Mouse (Mus musculus) limb, embryonic 14.5 days (tissue): Measurements from ENCODE around the gene Kcnq2. TPM values are rescaled to one million over a fixed set of nuclear protein-coding genes. Genes with fewer than 3 reads are reported as not detected.

Experiments
- ATAC-seq: fragments of 200-750 bp; cut with Nextera tagmentation; 2 replicates; pipeline ENCODE4 v1.8.0; 2017; ENCODE audit warnings: low read depth, moderate number of reproducible peaks, moderate TSS enrichment; ENCODE audit not compliant: low FRiP score
- DNase-seq: peaks from one replicate; pipeline ENCODE4 v3.0.0-alpha.2; 2015; ENCODE audit warnings: low spot score
- H3K27ac ChIP-seq: fragments of 300-500 bp; sonication (generic); replicated peaks from 2 replicates; pipeline ENCODE4 v1.5.1; 2014; ENCODE audit warnings: low read depth, mild to moderate bottlenecking, low read length, moderate library complexity, mixed read lengths
- H3K27me3 ChIP-seq: fragments of 300-500 bp; sonication (generic); 2 replicates; pipeline ENCODE4 v1.6.1; 2014; ENCODE audit warnings: low read length, mixed read lengths; ENCODE audit not compliant: control insufficient read depth, insufficient read depth
- H3K36me3 ChIP-seq: fragments of 300-500 bp; sonication (generic); 2 replicates; pipeline ENCODE4 v1.6.1; 2014; ENCODE audit warnings: mild to moderate bottlenecking, low read length, moderate library complexity, mixed read lengths; ENCODE audit not compliant: control insufficient read depth, insufficient read depth
- H3K4me1 ChIP-seq: fragments of 300-500 bp; sonication (generic); 2 replicates; pipeline ENCODE4 v1.6.1; 2014; ENCODE audit warnings: antibody characterized with exemption, low read length, mixed read lengths; ENCODE audit not compliant: control insufficient read depth, insufficient read depth
- H3K4me2 ChIP-seq: fragments of 300-500 bp; sonication (generic); replicated peaks from 2 replicates; pipeline ENCODE4 v1.6.1; 2014; ENCODE audit warnings: low read depth, mild to moderate bottlenecking, low read length, moderate library complexity; ENCODE audit not compliant: severe bottlenecking
- H3K4me3 ChIP-seq: fragments of 300-500 bp; sonication (generic); replicated peaks from 2 replicates; pipeline ENCODE4 v1.5.1; 2014; ENCODE audit warnings: low read length
- H3K9ac ChIP-seq: fragments of 300-500 bp; sonication (generic); 2 replicates; pipeline ENCODE4 v1.6.1; 2014; ENCODE audit warnings: mild to moderate bottlenecking, low read depth, low read length, moderate library complexity; ENCODE audit not compliant: severe bottlenecking
- H3K9me3 ChIP-seq: fragments of 300-500 bp; sonication (generic); 2 replicates; pipeline ENCODE4 v1.6.1; 2016; ENCODE audit warnings: low read length; ENCODE audit not compliant: control insufficient read depth
- POLR2A ChIP-seq: fragments of 200-500 bp; IDR thresholded peaks from 2 replicates; pipeline ENCODE4 v1.8.0; 2012; ENCODE audit warnings: inconsistent platforms, mild to moderate bottlenecking, moderate library complexity, borderline replicate concordance; ENCODE audit not compliant: insufficient read depth, insufficient read length; ENCODE audit errors: extremely low read depth
- WGBS: fragments of 180-500 bp; shearing (Covaris S2); extraction: QIAGEN DNeasy Blood & Tissue Kit; methylation state at CpG from one replicate; pipeline ENCODE4 v1.1.7; 2014; 5-methylcytosine and 5-hydroxymethylcytosine counted together
- polyA plus RNA-seq, 2 experiments: library from polyadenylated mRNA; depleted of rRNA in 1 of 2; stranded (reverse) in 1 of 2; unstranded in 1 of 2; fragments of >200 nt; fragmentation: Nextera tagmentation in 1 of 2; extraction: Ambion mirVana in 1 of 2; gene quantifications; 2 replicates each; pipeline versions ENCODE4 v1.2.1 to v1.2.3; 2012 to 2014

Gene Kcnq2
- polyA plus RNA-seq, 2 experiments: 0.28 TPM; not detected in 1

GRCm38 (mm10) chr2:181157180-181157579, 22.1 kb upstream of the Kcnq2 start:
- H3K27ac ChIP-seq: no peak overlapping the region
- no peak overlapping the region for H3K4me2 ChIP-seq
- no peaks in the 10 kb centered on the region for H3K4me1 ChIP-seq
- no peaks in the 10 kb centered on the region for H3K9me3 ChIP-seq
- H3K27me3 ChIP-seq: peaks cover 38% of the 10 kb centered on the region
- no peak for ATAC-seq
- no peak overlapping the region for H3K9ac ChIP-seq
- H3K4me3 ChIP-seq: no peak overlapping the region
- no peaks in the 10 kb centered on the region for H3K36me3 ChIP-seq
- DNase-seq: no peak
- 83% methylated on average over 4 of the region's 4 CpGs for WGBS
- no peak for TF ChIP-seq POLR2A

DNA sequence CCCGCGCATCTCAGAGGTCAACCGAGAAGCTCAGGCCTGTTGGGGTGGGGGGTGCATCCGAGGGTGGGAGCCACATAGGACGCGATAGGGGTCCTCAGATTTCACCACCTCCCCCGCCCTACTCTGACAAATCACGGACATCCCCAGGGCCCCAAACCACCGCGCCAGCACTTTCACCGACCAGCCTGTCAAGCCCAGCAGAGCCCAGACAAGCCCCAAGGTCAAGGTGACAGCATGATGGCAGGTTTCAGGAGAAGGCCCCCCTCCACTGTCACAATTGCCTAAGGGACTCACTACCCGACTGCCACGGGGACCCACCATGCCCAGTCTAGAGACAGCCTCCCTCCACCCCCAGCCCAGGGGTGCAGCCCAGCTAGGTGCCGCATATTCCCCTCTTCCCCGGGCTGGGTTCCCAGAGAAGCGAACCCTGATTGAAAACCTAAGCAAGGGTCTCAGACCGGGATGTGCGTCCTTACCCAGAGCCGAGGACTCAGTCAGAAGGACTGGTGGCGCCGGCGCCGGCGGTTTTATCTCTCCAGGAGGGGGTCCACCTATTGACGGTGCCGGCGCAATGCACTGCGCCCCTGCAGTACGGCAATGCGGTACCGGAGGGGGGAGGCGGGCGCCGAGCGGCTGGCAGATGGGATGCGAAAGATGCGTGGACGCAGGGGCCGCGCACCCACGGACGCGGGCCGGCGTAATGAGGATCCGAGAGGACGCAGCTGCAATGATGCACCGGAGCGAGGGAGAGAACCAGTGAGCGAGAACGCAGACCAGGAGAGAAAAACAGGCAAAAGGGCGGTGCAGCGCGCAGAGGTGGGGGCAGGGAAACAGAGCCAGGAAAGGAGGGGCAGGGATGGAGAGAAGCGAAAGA, 21.4 kb upstream of the Kcnq2 start, which contains the start of gene Eef1a2:
Gene Eef1a2 (minus strand): TSS at position 767 of the 874 bp plus-strand sequence.
- peak within 1 kb of the TSS; percentile 25 for H3K4me3 ChIP-seq
- H3K9me3 ChIP-seq: no peaks in the 10 kb centered on the region
- H3K27ac ChIP-seq: no peak within 1 kb of the TSS
- H3K27me3 ChIP-seq: peaks cover 38% of the 10 kb centered on the region
- ATAC-seq (no peak; the same call in 1 of the 2 replicates), DNase-seq (no peak)
- no peak for TF ChIP-seq POLR2A
- WGBS: 4% methylated on average over 55 of the region's 55 CpGs
- H3K36me3 ChIP-seq: no peaks in the 10 kb centered on the region
- peak within 1 kb of the TSS; percentile 43 for H3K4me2 ChIP-seq
- no peak within 1 kb of the TSS for H3K9ac ChIP-seq
- H3K4me1 ChIP-seq: no peaks in the 10 kb centered on the region

GRCm38 (mm10) chr2:181155801-181156200, 20.7 kb upstream of the Kcnq2 start:
- Histone ChIP-seq H3K36me3 (no peaks in the 10 kb centered on the region), H3K9ac (no peak overlapping the region), H3K4me2 (no peak overlapping the region), H3K27ac (no peak overlapping the region), H3K4me3 (no peak overlapping the region), H3K9me3 (no peaks in the 10 kb centered on the region), H3K27me3 (peaks cover 38% of the 10 kb centered on the region), H3K4me1 (no peaks in the 10 kb centered on the region)
- 58% methylated on average over 4 of the region's 4 CpGs for WGBS
- ATAC-seq (no peak), DNase-seq (no peak)
- TF ChIP-seq POLR2A: no peak

GRCm38 (mm10) chr2:181154831-181155415, 19.8 kb upstream of the Kcnq2 start:
- no peak overlapping the region for H3K4me3 ChIP-seq
- H3K9ac ChIP-seq: no peak overlapping the region
- no peaks in the 10 kb centered on the region for H3K4me1 ChIP-seq
- DNase-seq: no peak
- no peak overlapping the region for H3K27ac ChIP-seq
- no peaks in the 10 kb centered on the region for H3K9me3 ChIP-seq
- 74% methylated on average over 8 of the region's 8 CpGs for WGBS
- no peak for TF ChIP-seq POLR2A
- ATAC-seq: no peak
- no peak overlapping the region for H3K4me2 ChIP-seq
- H3K36me3 ChIP-seq: no peaks in the 10 kb centered on the region
- H3K27me3 ChIP-seq: peaks cover 45% of the 10 kb centered on the region

- 88% methylated on average over 3 of the region's 3 CpGs for WGBS
- H3K27me3 ChIP-seq: peaks cover 50% of the 10 kb centered on the region
- no peak for TF ChIP-seq POLR2A
Measured at GRCm38 (mm10) chr2:181154361-181154760, 19.3 kb upstream of the Kcnq2 start.

More at GRCm38 (mm10) chr2:181154361-181154760, 19.3 kb upstream of the Kcnq2 start:
- ATAC-seq: no peak
- H3K36me3 ChIP-seq: no peaks in the 10 kb centered on the region
- no peak overlapping the region for H3K9ac ChIP-seq
- no peak overlapping the region for H3K27ac ChIP-seq
- H3K4me2 ChIP-seq: no peak overlapping the region
- H3K4me1 ChIP-seq: no peaks in the 10 kb centered on the region
- H3K9me3 ChIP-seq: no peaks in the 10 kb centered on the region
- DNase-seq: no peak
- H3K4me3 ChIP-seq: no peak overlapping the region
